Mouse (Mus musculus) liver, adult (tissue): ENCODE data around the gene Lrp1.

ENCODE experiments used
- GATA4 ChIP-seq: IDR thresholded peaks from 2 replicates; pipeline ENCODE4 v1.6.1; 2014; ENCODE audit warnings: mild to moderate bottlenecking, low read length; ENCODE audit not compliant: insufficient replicate concordance

The Lrp1 gene

DNA sequence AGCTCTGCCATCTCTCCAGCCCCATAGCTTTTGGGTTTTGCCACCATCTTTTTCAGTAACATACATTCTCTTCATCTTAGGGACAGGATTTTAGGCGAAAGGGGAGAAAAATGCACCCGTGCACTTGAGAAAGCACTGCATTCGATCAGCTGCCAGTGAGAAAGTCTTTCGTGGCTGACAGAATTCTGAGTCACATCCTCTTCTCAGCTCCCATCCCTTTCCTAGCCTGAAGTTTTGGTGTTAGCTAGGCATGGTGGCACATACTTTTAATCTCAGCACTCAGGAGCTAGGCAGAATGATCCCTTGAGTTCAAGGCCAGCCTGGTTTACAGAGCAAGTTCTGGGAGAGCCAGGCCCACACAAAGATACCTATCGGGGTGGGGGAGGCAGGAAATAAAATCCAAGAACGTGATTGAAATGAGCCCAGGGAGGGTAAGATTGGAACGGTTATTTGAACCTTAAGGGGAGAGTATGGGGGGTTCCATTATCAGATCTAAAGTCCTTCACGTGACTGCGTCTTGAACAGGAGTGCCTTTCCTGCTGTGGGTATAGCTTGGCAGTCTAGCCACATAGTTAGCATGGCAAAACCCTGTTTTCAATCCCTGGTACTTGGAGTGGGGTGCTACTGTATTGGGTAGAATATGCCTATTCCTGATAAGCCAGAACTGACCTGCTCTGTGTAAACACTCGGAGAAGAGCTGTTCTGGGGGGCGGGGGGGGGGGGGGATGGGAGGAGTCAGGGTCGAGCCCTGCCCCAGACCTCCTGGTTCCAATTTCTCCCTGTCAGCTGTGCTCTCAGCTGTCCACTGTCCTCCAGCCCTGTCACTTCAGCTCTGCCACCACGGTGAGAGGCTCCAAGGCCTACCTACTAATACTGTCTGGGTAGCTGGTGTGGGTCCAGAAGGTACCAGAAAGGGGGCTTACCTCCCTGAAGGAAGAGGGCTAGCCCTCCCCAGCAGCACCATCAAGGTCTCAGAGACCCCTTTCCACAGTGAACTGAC, 119.8 kb downstream of the Lrp1 start, which contains the start of gene Stac3:
TSS of gene Stac3 (plus strand) at position 793 of the 1,000 bp plus-strand sequence.
- TF ChIP-seq GATA4: no peak

DNA sequence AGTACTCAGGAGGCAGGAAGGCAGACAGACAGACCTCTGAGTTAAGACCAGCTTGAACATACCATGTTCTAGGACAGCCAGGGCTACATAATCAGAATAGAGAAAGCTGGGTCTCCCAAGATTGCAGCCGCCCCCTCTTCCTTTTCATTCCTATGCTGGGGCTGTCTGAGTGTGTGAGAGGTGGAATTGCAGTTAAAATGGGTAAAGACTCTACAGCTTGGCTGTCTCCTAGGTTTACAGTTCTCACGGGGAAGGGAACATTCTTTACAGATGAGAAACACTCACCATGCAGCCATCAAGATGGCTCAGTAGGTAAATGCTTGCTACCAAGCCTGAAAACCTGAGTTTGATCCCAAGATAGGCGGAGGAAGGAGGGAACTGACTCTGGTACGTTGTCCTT, 120.9 kb downstream of the Lrp1 start:
- TF ChIP-seq GATA4: no peak

DNA sequence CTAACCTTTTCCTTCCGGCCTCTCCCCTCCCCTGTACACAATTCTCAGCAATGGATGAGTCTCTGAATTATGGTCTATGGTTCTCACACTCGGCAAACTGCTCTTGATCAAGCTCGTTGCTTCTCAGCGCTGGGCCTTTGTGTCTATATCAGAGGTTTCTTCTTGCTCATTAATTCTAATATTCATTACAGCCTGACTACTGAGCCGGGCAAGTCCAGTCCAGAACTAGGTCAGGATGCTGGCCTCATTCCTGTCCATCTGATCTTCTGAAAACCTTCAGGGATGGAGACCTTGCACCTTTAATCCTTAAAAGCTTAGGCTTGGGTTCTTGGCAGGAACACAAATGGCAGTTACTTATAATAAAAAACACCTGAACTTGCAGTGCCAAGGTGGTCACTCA, 121.4 kb downstream of the Lrp1 start:
- no peak for TF ChIP-seq GATA4

DNA sequence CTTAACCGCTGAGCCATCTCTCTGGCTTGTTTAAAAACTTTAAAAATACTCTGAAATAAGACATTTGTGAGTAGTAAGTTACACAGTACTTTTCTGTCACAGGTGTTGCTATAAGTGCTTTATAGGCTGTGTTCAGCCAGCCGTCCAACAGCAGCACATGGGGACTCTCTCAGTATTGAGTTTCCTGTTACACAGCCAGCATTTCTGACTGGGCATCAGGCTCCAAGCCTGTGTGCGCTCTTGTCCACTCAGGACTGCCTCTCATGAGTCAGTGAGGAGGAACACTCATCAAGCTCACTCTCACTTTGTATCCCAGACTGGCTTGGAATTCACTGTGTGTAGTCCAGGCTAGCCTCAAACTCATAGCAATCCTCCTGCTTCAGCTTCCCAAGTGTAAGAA, 124.8 kb downstream of the Lrp1 start:
- TF ChIP-seq GATA4: no peak

DNA sequence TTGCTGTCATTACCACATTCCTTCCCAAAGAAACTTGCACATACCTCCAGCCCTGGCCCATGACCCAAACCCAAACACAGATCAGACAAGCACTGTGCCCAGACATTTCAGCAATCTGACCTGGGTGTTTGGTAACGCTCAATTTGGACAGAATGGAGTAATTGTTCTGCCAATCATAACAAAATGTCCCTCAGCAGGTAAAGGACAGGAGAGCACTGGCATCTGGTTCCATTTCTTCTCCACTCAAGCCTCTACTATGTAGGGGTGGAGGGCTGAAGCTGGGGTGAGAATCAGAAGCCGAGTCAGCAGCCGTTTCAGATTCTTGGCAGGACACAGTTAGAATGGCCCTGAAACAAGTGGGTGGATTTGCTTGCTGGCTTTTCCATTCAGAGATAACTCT, 128.8 kb downstream of the Lrp1 start:
- TF ChIP-seq GATA4: peak; percentile 15; the same call in 1 of the 2 replicates

DNA sequence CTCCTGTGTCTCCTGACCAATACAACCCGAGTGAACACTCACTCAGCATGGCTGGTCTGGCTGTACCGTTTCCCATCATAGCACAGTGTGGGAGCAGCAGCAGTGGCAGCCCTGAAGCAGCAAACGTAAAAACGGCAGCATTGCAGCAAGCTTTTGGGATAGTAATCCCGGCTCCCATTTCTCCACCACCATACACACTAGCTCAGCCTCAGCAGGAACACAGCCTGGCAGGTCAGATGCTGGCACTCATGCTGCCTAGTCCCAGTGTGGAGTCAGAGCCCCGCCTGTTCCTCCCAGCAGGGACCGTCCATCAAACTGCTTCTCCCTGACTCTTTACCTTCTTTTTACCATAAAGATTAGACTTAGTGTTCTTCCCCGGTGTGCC, 129.8 kb downstream of the Lrp1 start:
- no peak for TF ChIP-seq GATA4

DNA sequence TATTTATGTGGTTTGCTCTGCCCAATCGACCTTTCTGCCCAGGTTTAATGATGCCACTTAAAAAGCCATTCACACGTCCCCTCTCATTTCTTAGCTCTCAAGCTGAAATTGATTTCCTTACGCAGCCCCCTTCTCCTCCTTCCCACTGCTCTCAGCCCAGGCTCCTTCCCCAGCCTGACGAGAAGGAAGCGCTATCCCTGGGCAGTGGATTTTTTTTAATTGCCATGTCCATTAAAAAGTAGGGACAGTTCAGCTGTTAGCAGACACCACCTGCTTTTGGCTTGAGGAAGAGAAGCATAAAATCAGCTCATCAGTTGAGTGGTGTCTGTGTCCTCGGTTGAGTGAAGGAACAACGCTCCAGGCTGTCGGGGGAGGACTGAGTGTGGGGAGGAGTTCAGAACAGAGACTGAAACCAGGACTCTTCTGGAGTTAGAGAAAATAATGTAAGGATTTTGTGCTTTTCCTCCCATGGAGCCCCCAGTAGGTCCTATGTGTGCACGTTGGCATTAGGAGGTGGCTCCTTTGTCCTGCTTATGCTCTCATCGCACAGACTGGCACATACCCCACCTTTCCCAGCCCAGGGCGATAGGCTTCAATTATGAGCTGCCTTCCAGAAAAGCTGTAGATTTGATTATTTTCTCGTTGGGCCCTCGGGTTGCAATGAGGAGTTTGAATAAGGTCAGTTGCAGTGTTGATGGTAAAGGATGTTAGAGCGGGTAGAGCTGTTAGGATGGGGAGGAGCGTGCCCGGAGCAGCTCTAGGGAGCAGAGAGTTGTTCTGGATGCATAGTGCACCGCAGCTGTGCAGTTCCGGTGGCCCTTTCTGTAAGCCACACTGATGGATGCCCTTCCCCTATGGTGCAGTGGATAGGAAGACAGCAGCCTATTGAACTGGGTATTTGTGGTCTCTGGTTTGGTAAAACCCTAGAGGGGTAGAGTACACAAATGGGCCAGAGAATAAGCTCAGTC, 130.5 kb downstream of the Lrp1 start:
- TF ChIP-seq GATA4: no peak

DNA sequence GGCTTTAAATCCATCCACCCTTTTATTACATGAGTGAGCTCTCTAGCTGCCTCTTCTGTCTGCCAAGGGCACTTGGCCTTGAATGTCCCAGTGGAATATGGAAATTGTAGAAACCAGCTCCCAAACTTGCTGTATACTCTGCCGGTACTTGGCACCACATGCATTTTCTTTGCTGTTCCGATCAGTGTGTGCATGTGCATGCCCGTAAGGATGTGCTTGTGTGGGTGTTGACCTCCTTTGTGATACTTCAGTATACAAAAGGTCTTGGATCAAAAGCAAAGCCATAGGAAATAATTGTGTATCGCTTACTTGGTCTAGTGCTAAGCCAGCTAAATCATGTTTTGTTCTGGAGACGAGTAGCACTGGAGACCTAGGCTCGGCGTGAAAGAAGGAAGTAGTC, 132.1 kb downstream of the Lrp1 start:
- no peak for TF ChIP-seq GATA4
